Mouse (Mus musculus): ENCODE measurements around the gene Anpep.
"Not testable (repeated sequence)": the region's sequence is repeated elsewhere in the genome, so short reads cannot be mapped to it uniquely, and the experiment has no call there.

GRCm38 (mm10) chr7:79789812-79790211 is 71.0 kb downstream of the Anpep start:
- not testable (repeated sequence) for TF ChIP-seq POLR2A (IDR thresholded peaks at IDR 0.05; ENCODE audit: low read depth, low read length); CTCF (IDR thresholded peaks at IDR 0.05; ENCODE audit: borderline replicate concordance, insufficient read depth, low read length)
